8 mouse cellular contexts compared by ENCODE assay signal in the genomic region with DNA sequence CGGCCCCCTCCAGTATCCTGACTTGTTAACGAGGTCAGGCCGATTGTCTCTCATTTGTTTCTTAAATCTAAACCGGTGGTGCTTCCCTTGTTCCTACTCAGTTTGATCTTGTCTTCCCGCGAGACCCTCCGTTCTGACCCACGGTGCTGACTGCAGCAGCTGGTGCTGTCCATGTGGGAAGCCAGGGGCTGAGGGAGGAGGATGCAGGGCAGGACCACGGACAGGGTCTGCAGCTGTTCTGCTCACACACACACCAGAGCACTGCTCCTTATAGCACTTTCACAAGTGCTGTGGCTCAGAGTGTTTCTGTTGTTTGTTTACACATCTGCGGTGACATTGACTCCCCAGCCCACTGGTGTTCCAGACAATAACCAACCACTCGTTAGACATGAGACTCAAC. TPM values are rescaled to one million over a fixed set of nuclear protein-coding genes. Genes with fewer than 3 reads are reported as not detected.
A peak's percentile ranks its signal among the peaks of the same experiment; 100 is the strongest.
DNase-seq lines count a peak whose midpoint lies in the region; ATAC-seq and TF ChIP-seq lines count a peak whose summit lies in the region.

No protein-coding gene starts in this region.

- no peaks in the 10 kb centered on the region for H3K27me3 ChIP-seq in forebrain, embryonic 15.5 days
- H3K27me3 ChIP-seq in midbrain, embryonic 12.5 days: peaks cover 36% of the 10 kb centered on the region
- H3K27me3 ChIP-seq in kidney, adult 2 months (replicated peaks; ENCODE audit: control insufficient read depth, insufficient read depth, low read length): no peaks in the 10 kb centered on the region

- ATAC-seq in forebrain, embryonic 15.5 days (replicated peaks): no peak
- ATAC-seq in midbrain, embryonic 12.5 days (ENCODE audit: low FRiP score, low read depth): no peak

- no peak overlapping the region for H3K9ac ChIP-seq in forebrain, embryonic 15.5 days (replicated peaks)
- no peak overlapping the region; the same call in 1 of the 2 replicates for H3K9ac ChIP-seq in midbrain, embryonic 12.5 days (replicated peaks)

- H3K9me3 ChIP-seq in forebrain, embryonic 15.5 days: no peaks in the 10 kb centered on the region
- H3K9me3 ChIP-seq in midbrain, embryonic 12.5 days: peaks cover 4% of the 10 kb centered on the region

- intact Hi-C loops in left cerebral cortex, postnatal 14 days (cut with DNase I): no loop called here

- TF ChIP-seq CTCF in kidney, adult 2 months (conservative IDR thresholded peaks at IDR 0.05; ENCODE audit: insufficient read depth, insufficient read length, low read depth, low read length): no peak

- H3K27ac ChIP-seq in forebrain, embryonic 15.5 days (replicated peaks): no peak overlapping the region
- H3K27ac ChIP-seq in midbrain, embryonic 12.5 days (replicated peaks): 0 out of 2 replicates have a peak overlapping the region, but pooled peaks have one; percentile 20
- no peak overlapping the region for H3K27ac ChIP-seq in kidney, adult 2 months (ENCODE audit: insufficient read depth, low read depth, low read length)

- DNase-seq in adrenal gland, postnatal 10 days: peak; percentile 30
- no peak for DNase-seq in adrenal gland, adult 2 months
- peak; percentile 59 for DNase-seq in A20 (ENCODE audit: low read depth, low spot score)
- DNase-seq in B cell, adult 2 months: no peak
- no peak for DNase-seq in kidney, adult 2 months
- no peak for DNase-seq in left cerebral cortex, postnatal 14 days (ENCODE audit: low spot score in 2 of 2)

- H3K4me1 ChIP-seq in forebrain, embryonic 15.5 days: peaks cover 41% of the 10 kb centered on the region
- peaks cover 37% of the 10 kb centered on the region for H3K4me1 ChIP-seq in midbrain, embryonic 12.5 days
- H3K4me1 ChIP-seq in kidney, adult 2 months (ENCODE audit: control insufficient read depth, insufficient read depth, low read length): no peaks in the 10 kb centered on the region

- H3K4me3 ChIP-seq in forebrain, embryonic 15.5 days: peak overlapping the region; percentile 83; the same call in 1 of the 2 replicates
- H3K4me3 ChIP-seq in midbrain, embryonic 12.5 days: peak overlapping the region; percentile 79
- no peak overlapping the region for H3K4me3 ChIP-seq in kidney, adult 2 months (ENCODE audit: insufficient read depth, low read depth, low read length)

- WGBS in forebrain, embryonic 15.5 days: 29% methylated on average over 11 of the region's 11 CpGs
- 39% methylated on average over 11 of the region's 11 CpGs for WGBS in midbrain, embryonic 12.5 days
- 42% methylated on average over 11 of the region's 11 CpGs for WGBS in kidney, adult 2 months

- TF ChIP-seq POLR2A in kidney, adult 2 months (IDR thresholded peaks at IDR 0.05; ENCODE audit: low read depth, low read length): no peak

- H3K36me3 ChIP-seq in forebrain, embryonic 15.5 days: peaks cover 4% of the 10 kb centered on the region; the same call in 1 of the 2 replicates
- H3K36me3 ChIP-seq in midbrain, embryonic 12.5 days: no peaks in the 10 kb centered on the region
- no peaks in the 10 kb centered on the region for H3K36me3 ChIP-seq in kidney, adult 2 months (ENCODE audit: control insufficient read depth, insufficient read depth, low read length)

- peak overlapping the region; percentile 66 for H3K4me2 ChIP-seq in forebrain, embryonic 15.5 days (replicated peaks)
- H3K4me2 ChIP-seq in midbrain, embryonic 12.5 days (replicated peaks): peak overlapping the region; percentile 84

RNA-seq across cellular contexts. Expression of a gene that starts 2.5 kb away (rescaled TPM):
- total RNA-seq in adrenal gland, postnatal 10 days (2021): 1 to 10 TPM; 5.1 to 5.9 TPM
- 1 to 10 TPM; 1.8 to 7.2 TPM for total RNA-seq in adrenal gland, adult 2 months (2021)
- polyA plus RNA-seq in adrenal gland, adult 2 months (2012; rRNA removed): 2.7 and 4.0 TPM in 2 replicates
- polyA plus RNA-seq in forebrain, embryonic 15.5 days (2015; fragmentation: Nextera tagmentation; extraction: Ambion mirVana): 25.6 TPM in 2 replicates
- 20.6 and 26.8 TPM in 2 replicates for polyA plus RNA-seq in midbrain, embryonic 12.5 days (2016; fragmentation: Nextera tagmentation; extraction: Ambion mirVana)
- polyA plus RNA-seq in kidney, adult 2 months (2012; rRNA removed): 40.8 and 48.0 TPM in 2 replicates
- total RNA-seq in left cerebral cortex, postnatal 14 days (2021): 100 to 1,000 TPM; 200 to 210 TPM

Comparison
In these comparisons a context has a peak if more than half of its experiments do, and no peak if none do; other contexts are left out.
1. DNase-seq: peak in adrenal gland, postnatal 10 days (single experiment) and A20 (single experiment); none in adrenal gland, adult 2 months (single experiment), B cell, adult 2 months (0 of 2), kidney, adult 2 months (single experiment) and left cerebral cortex, postnatal 14 days (0 of 2).